In genomic region chr19:10604534-10604933, GRCm38 (mm10) we compare ENCODE assay signal across 8 mouse cellular contexts. TPM values are rescaled to one million over a fixed set of nuclear protein-coding genes. Genes with fewer than 3 reads are reported as not detected.
DNase-seq lines count a peak whose midpoint lies in the region; ATAC-seq lines count a peak whose summit lies in the region.

No protein-coding gene starts in this region.

- H3K4me1 ChIP-seq in limb, embryonic 13.5 days: peaks cover 44% of the 10 kb centered on the region
- H3K4me1 ChIP-seq in stomach, embryonic 15.5 days: peaks cover 33% of the 10 kb centered on the region

- no peaks in the 10 kb centered on the region for H3K27me3 ChIP-seq in limb, embryonic 13.5 days
- no peaks in the 10 kb centered on the region for H3K27me3 ChIP-seq in stomach, embryonic 15.5 days (replicated peaks)

- H3K9me3 ChIP-seq in limb, embryonic 13.5 days: no peaks in the 10 kb centered on the region
- no peaks in the 10 kb centered on the region for H3K9me3 ChIP-seq in stomach, embryonic 15.5 days

- peak overlapping the region; percentile 70 for H3K4me2 ChIP-seq in limb, embryonic 13.5 days (replicated peaks)
- peak overlapping the region; percentile 75 for H3K4me2 ChIP-seq in stomach, embryonic 15.5 days

- WGBS in limb, embryonic 13.5 days: 42% methylated on average over 3 of the region's 3 CpGs
- WGBS in stomach, embryonic 15.5 days: 47% methylated on average over 3 of the region's 3 CpGs

- H3K4me3 ChIP-seq in limb, embryonic 13.5 days: peak overlapping the region; percentile 92
- peak overlapping the region; percentile 70 for H3K4me3 ChIP-seq in stomach, embryonic 15.5 days (replicated peaks)

- peak; percentile 26 for DNase-seq in cerebellum, adult 11-12 months
- peak; percentile 28 to 31 for DNase-seq in spleen, postnatal 10 days (ENCODE audit: low spot score in 2 of 2)
- DNase-seq in spleen, adult 18-20 months: no peak
- no peak for DNase-seq in left cerebral cortex, adult 9 months (ENCODE audit: low spot score in 2 of 2)
- DNase-seq in left cerebral cortex, adult 11 months (ENCODE audit: low spot score): no peak

- peak overlapping the region; percentile 88 for H3K27ac ChIP-seq in limb, embryonic 13.5 days
- peak overlapping the region; percentile 95 for H3K27ac ChIP-seq in stomach, embryonic 15.5 days

- H3K36me3 ChIP-seq in limb, embryonic 13.5 days: peaks cover 36% of the 10 kb centered on the region
- H3K36me3 ChIP-seq in stomach, embryonic 15.5 days: peaks cover 20% of the 10 kb centered on the region; the same call in 1 of the 2 replicates

- H3K9ac ChIP-seq in limb, embryonic 13.5 days: peak overlapping the region; percentile 82
- H3K9ac ChIP-seq in stomach, embryonic 15.5 days: peak overlapping the region; percentile 48

- no peak for ATAC-seq in cerebellum, adult (ENCODE audit: insufficient number of reproducible peaks, low FRiP score, low TSS enrichment)
- no peak for ATAC-seq in limb, embryonic 13.5 days (ENCODE audit: low FRiP score, low read depth)
- no peak for ATAC-seq in stomach, embryonic 15.5 days (ENCODE audit: insufficient read depth, low FRiP score, low read depth)

RNA-seq across cellular contexts. Expression of gene Ddb1, which starts 0.6 kb away (rescaled TPM):
- 400 and 416 TPM in 2 replicates for polyA plus RNA-seq in limb, embryonic 13.5 days (2015; fragmentation: Nextera tagmentation; extraction: Ambion mirVana)
- polyA plus RNA-seq in stomach, embryonic 15.5 days (2015; fragmentation: Nextera tagmentation; extraction: Ambion mirVana): 301 and 305 TPM in 2 replicates

RNA-seq across cellular contexts. Expression of gene Tkfc, which starts 0.9 kb away (rescaled TPM):
- polyA plus RNA-seq in limb, embryonic 13.5 days (2015; fragmentation: Nextera tagmentation; extraction: Ambion mirVana): 15.2 and 15.7 TPM in 2 replicates
- polyA plus RNA-seq in stomach, embryonic 15.5 days (2015; fragmentation: Nextera tagmentation; extraction: Ambion mirVana): 20.3 and 21.8 TPM in 2 replicates

RNA-seq across cellular contexts. Expression of gene Tmem138, which starts 27.4 kb away (rescaled TPM):
- 39.4 and 39.7 TPM in 2 replicates for polyA plus RNA-seq in limb, embryonic 13.5 days (2015; fragmentation: Nextera tagmentation; extraction: Ambion mirVana)
- 28.4 and 29.4 TPM in 2 replicates for polyA plus RNA-seq in stomach, embryonic 15.5 days (2015; fragmentation: Nextera tagmentation; extraction: Ambion mirVana)

RNA-seq across cellular contexts. Expression of gene Cyb561a3, which starts 27.6 kb away (rescaled TPM):
- 15.9 and 19.3 TPM in 2 replicates for polyA plus RNA-seq in limb, embryonic 13.5 days (2015; fragmentation: Nextera tagmentation; extraction: Ambion mirVana)
- polyA plus RNA-seq in stomach, embryonic 15.5 days (2015; fragmentation: Nextera tagmentation; extraction: Ambion mirVana): 18.9 and 19.6 TPM in 2 replicates

RNA-seq across cellular contexts. Expression of gene Vwce, which starts 29.5 kb away (rescaled TPM):
- 4.2 and 4.7 TPM in 2 replicates for polyA plus RNA-seq in limb, embryonic 13.5 days (2015; fragmentation: Nextera tagmentation; extraction: Ambion mirVana)
- 2.3 and 3.2 TPM in 2 replicates for polyA plus RNA-seq in stomach, embryonic 15.5 days (2015; fragmentation: Nextera tagmentation; extraction: Ambion mirVana)

Comparison
In these comparisons a context has a peak if more than half of its experiments do, and no peak if none do; other contexts are left out.
1. DNase-seq: peak in cerebellum, adult 11-12 months (single experiment) and spleen, postnatal 10 days (2 of 2); none in spleen, adult 18-20 months (0 of 2), left cerebral cortex, adult 9 months (0 of 2) and left cerebral cortex, adult 11 months (single experiment).